Mouse (Mus musculus): Measurements from ENCODE around the gene Pdcd1lg2.

DNA sequence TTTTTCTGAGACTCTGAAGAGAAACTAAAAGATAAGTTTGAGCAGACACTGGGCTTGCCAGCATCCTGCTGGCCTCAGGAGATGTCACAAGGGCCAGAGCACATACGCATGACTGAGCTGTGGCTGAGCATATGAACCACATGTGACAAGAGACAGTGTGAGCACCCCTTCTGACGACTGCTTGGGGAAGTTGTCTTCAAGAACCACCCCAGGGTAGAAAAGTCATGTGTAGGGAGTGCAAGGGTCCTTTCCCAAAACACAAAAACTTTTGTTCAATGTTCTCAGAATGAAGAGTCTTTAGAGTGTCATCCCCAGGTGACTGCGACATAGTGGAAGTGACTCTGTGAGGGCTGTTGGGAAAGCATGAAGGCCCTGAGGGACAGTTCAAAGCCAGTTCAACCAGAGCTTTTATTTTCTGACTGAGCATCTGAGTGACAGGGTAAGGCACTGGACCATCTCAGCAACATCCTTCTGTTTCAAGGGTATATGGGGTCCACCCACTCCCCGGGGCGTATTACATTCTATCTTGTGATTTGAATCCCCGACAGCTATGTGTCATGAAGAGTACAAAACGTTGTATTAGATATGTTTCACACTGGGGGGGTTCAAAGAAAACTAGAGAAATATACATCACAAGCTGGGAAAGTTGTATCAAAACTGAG, 76.0 kb downstream of the Pdcd1lg2 start:
- TF ChIP-seq POLR2A (IDR thresholded peaks at IDR 0.05; ENCODE audit: control insufficient read depth, extremely low read depth, insufficient read depth, low read length, poor library complexity) (no peak), CTCF (IDR thresholded peaks at IDR 0.05; ENCODE audit: borderline replicate concordance, control insufficient read depth, extremely low read depth, insufficient read depth, low read length, poor library complexity) (no peak)

All from thymus, adult 2 months (tissue).